Mouse (Mus musculus): ENCODE data around the gene Gspt2. TPM values are rescaled to one million over a fixed set of nuclear protein-coding genes. Genes with fewer than 3 reads are reported as not detected.
"Not testable (repeated sequence)": the region's sequence is repeated elsewhere in the genome, so short reads cannot be mapped to it uniquely, and the experiment has no call there.

The Gspt2 gene
- 8.1 and 8.6 TPM in 2 replicates for total RNA-seq (2015)
- total RNA-seq (2017) = 8.0 and 9.2 TPM in 2 replicates

GRCm38 (mm10) chrX:94635961-94636563 lies at the start of gene Gspt2:
TSS of gene Gspt2 (plus strand) at chrX:94636069.
- ATAC-seq (ENCODE audit: poor library complexity, severe bottlenecking) = peak; percentile 91

DNA sequence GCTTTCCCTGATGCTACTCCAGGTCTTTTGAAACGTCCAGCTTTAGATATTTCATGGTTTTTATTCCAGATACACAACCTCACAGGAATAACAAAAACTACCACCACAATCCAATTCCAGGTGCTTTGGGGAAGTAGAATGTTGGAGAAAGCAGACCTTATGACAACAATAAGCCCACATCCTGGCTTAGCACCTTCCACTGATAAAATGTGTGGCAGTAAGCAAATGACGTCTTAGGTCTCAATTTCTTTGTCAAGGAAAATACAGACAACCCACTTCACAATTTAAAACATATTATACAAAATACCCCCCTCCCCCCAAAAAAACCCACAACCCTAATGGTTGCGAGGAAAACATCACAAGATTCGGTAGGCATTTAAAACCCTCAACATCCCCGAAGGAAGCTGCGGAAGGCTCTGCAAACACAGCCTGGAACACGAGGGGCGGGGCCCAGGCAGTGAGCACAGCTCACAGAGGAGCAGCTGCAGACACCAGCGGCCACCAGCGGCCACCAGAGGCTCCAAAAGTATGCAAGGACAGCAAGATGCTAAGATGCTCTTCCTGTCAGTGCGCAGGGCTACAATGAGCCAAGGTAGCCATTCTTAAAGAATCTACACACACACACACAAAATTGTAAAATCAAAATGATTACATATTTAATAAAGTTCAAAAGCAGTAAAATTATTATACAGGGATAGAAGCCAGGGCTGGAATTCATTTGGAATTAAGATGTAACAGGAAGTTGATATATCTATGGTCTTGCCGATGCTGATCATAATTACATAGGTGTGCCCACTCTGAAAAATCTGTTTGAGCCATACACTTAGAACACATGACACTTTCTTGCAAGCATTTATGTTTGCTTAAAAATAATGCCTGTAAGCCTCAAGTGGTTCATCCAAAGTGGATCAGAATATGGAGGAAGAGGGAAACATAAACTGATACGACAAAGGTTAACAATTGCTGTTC lies 10.8 kb upstream of the Gspt2 start:
- ATAC-seq (ENCODE audit: poor library complexity, severe bottlenecking) = 0 out of 2 replicates have a peak, but pooled peaks have one; percentile 56

GRCm38 (mm10) chrX:94636911-94637310 lies 1.0 kb downstream of the Gspt2 start:
- ATAC-seq (ENCODE audit: poor library complexity, severe bottlenecking) = peak; percentile 64

GRCm38 (mm10) chrX:94648541-94648940 lies 12.7 kb downstream of the Gspt2 start:
- 0 out of 2 replicates have a peak, but pooled peaks have one; percentile 33 for ATAC-seq (ENCODE audit: poor library complexity, severe bottlenecking)

- ATAC-seq (ENCODE audit: poor library complexity, severe bottlenecking) = no peak
Measured at GRCm38 (mm10) chrX:94657734-94658133, 21.9 kb downstream of the Gspt2 start.

- no peak for ATAC-seq (ENCODE audit: poor library complexity, severe bottlenecking)
Measured at GRCm38 (mm10) chrX:94670814-94671213, 34.9 kb downstream of the Gspt2 start.

GRCm38 (mm10) chrX:94674977-94675376 lies 39.1 kb downstream of the Gspt2 start:
- no peak for ATAC-seq (ENCODE audit: poor library complexity, severe bottlenecking)

GRCm38 (mm10) chrX:94681581-94681980 lies 45.7 kb downstream of the Gspt2 start:
- not testable (repeated sequence) for ATAC-seq (ENCODE audit: poor library complexity, severe bottlenecking)

DNA sequence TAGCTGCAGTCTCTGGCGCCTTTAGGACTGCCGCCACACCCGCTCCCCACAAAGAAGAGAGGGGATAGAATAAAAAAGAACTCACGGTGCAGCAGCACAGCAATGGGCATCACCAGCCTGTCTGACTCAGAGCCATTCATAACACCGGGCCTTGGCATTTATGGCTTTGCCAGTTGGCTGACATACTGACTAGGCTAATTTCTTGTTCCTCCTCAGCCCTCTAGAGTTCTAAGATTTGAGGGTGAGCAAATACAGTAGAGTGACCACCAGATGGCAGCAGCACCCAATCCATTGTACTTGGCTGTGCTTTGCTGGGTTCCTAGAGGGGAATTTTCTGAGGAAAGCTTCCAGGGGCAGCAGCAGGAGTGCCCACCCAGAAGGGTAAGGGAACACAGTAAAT lies 53.7 kb downstream of the Gspt2 start:
- ATAC-seq (ENCODE audit: poor library complexity, severe bottlenecking) = peak; percentile 94

Other genes starting within 250 kb of the Gspt2 start
- 0.68 and 1.1 TPM in 2 replicates for gene Maged1, start 93.9 kb upstream of the Gspt2 start, total RNA-seq (2015)
- gene Maged1, start 93.9 kb upstream of the Gspt2 start, total RNA-seq (2017) = 1.5 TPM in 2 replicates
- gene Zxdb, start 88.5 kb downstream of the Gspt2 start, total RNA-seq (2015) = 6.9 and 7.8 TPM in 2 replicates
- 4.2 and 5.4 TPM in 2 replicates for gene Zxdb, start 88.5 kb downstream of the Gspt2 start, total RNA-seq (2017)